Mouse (Mus musculus): Measurements from ENCODE around the gene Pxt1. TPM values are rescaled to one million over a fixed set of nuclear protein-coding genes. Genes with fewer than 3 reads are reported as not detected.

Gene Pxt1
- polyA plus RNA-seq, 1 experiment from 2014 or later, result 0.21 TPM

GRCm38 (mm10) chr17:28885231-28885630, 58.4 kb downstream of the Pxt1 start:
- H3K27ac ChIP-seq (ENCODE audit: low read length), result no peak overlapping the region
- peaks cover 10% of the 10 kb centered on the region; the same call in 1 of the 2 replicates for H3K9me3 ChIP-seq (ENCODE audit: low read length)
- no peak overlapping the region for H3K4me3 ChIP-seq (ENCODE audit: low read length)
- H3K27me3 ChIP-seq (ENCODE audit: insufficient read depth, low read length), result no peaks in the 10 kb centered on the region
- no peak for ATAC-seq (ENCODE audit: low FRiP score, low TSS enrichment)
- no peak overlapping the region for H3K9ac ChIP-seq (replicated peaks; ENCODE audit: low read length)
- H3K4me1 ChIP-seq (ENCODE audit: insufficient read depth, low read length), result no peaks in the 10 kb centered on the region
- no peak overlapping the region for H3K4me2 ChIP-seq (replicated peaks; ENCODE audit: low read depth, low read length)
- H3K36me3 ChIP-seq (ENCODE audit: insufficient read depth, low read length), result no peaks in the 10 kb centered on the region
- WGBS, result 88% methylated on average over 8 of the region's 8 CpGs

Other genes with a start within 250 kb of the Pxt1 start
- 1.8 and 4.2 TPM in 2 replicates for gene AC170998.1, start 217.8 kb downstream of the Pxt1 start, polyA plus RNA-seq (2015; fragmentation: Nextera tagmentation; extraction: Ambion mirVana)
- gene Mapk13, start 174.5 kb downstream of the Pxt1 start, polyA plus RNA-seq (2015; fragmentation: Nextera tagmentation; extraction: Ambion mirVana), result 52.5 and 57.2 TPM in 2 replicates
- 9.9 and 11.0 TPM in 2 replicates for gene Brpf3, start 142.8 kb downstream of the Pxt1 start, polyA plus RNA-seq (2015; fragmentation: Nextera tagmentation; extraction: Ambion mirVana)
- gene Pnpla1, start 85.4 kb downstream of the Pxt1 start, polyA plus RNA-seq (2015; fragmentation: Nextera tagmentation; extraction: Ambion mirVana), result 0.08 TPM in 1 of 2 replicates, not detected in the other
- gene 4930539E08Rik, start 28.5 kb downstream of the Pxt1 start, polyA plus RNA-seq (2015; fragmentation: Nextera tagmentation; extraction: Ambion mirVana), result 0.17 and 0.63 TPM in 2 replicates
- 89.5 and 92.1 TPM in 2 replicates for gene Kctd20, start 8.1 kb upstream of the Pxt1 start, polyA plus RNA-seq (2015; fragmentation: Nextera tagmentation; extraction: Ambion mirVana)
- gene Stk38, start 64.2 kb upstream of the Pxt1 start, polyA plus RNA-seq (2015; fragmentation: Nextera tagmentation; extraction: Ambion mirVana), result 106 and 121 TPM in 2 replicates
- gene Srsf3, start 88.8 kb upstream of the Pxt1 start, polyA plus RNA-seq (2015; fragmentation: Nextera tagmentation; extraction: Ambion mirVana), result 597 and 625 TPM in 2 replicates
- gene Cdkn1a, start 147.1 kb upstream of the Pxt1 start, polyA plus RNA-seq (2015; fragmentation: Nextera tagmentation; extraction: Ambion mirVana), result 74.1 and 81.3 TPM in 2 replicates
- 0.12 and 0.26 TPM in 2 replicates for gene Rab44, start 170.3 kb upstream of the Pxt1 start, polyA plus RNA-seq (2015; fragmentation: Nextera tagmentation; extraction: Ambion mirVana)